Mouse (Mus musculus) liver, embryonic 16.5 days (tissue): ENCODE results near the gene Scn8a. TPM values are rescaled to one million over a fixed set of nuclear protein-coding genes. Genes with fewer than 3 reads are reported as not detected.

Experiments used
- ATAC-seq: fragments of 200-750 bp; cut with Nextera tagmentation; 2 replicates; pipeline ENCODE4 v1.8.0; 2017; ENCODE audit warnings: low read depth, mild to moderate bottlenecking, moderate number of reproducible peaks, moderate library complexity
- H3K27ac ChIP-seq: fragments of 300-500 bp; sonication (generic); 2 replicates; pipeline ENCODE4 v1.5.1; 2014; ENCODE audit warnings: mild to moderate bottlenecking, low read length
- H3K27me3 ChIP-seq: fragments of 300-500 bp; sonication (generic); 2 replicates; pipeline ENCODE4 v1.6.1; 2014; ENCODE audit warnings: low read depth, low read length, mixed read lengths; ENCODE audit not compliant: control insufficient read depth, insufficient read depth
- H3K36me3 ChIP-seq: fragments of 300-500 bp; sonication (generic); 2 replicates; pipeline ENCODE4 v1.6.1; 2014; ENCODE audit warnings: mild to moderate bottlenecking; ENCODE audit not compliant: control insufficient read depth, insufficient read depth
- H3K4me1 ChIP-seq: fragments of 300-500 bp; sonication (generic); 2 replicates; pipeline ENCODE4 v1.6.1; 2014; ENCODE audit warnings: low read depth, low read length, mixed read lengths; ENCODE audit not compliant: control insufficient read depth
- H3K4me2 ChIP-seq: fragments of 300-500 bp; sonication (generic); 2 replicates; pipeline ENCODE4 v1.6.1; 2014; ENCODE audit warnings: low read depth, low read length, mixed read lengths
- H3K4me3 ChIP-seq: fragments of 300-500 bp; sonication (generic); 2 replicates; pipeline ENCODE4 v1.5.1; 2014; ENCODE audit warnings: low read depth, mild to moderate bottlenecking, low read length
- H3K9ac ChIP-seq: fragments of 300-500 bp; sonication (generic); 2 replicates; pipeline ENCODE4 v1.6.1; 2014; ENCODE audit warnings: low read depth, low read length
- H3K9me3 ChIP-seq: fragments of 300-500 bp; sonication (generic); replicated peaks from 2 replicates; pipeline ENCODE4 v1.6.1; 2016; ENCODE audit warnings: low read length; ENCODE audit not compliant: control insufficient read depth
- WGBS: fragments of 180-500 bp; shearing (Covaris S2); extraction: QIAGEN DNeasy Blood & Tissue Kit; methylation state at CpG from one replicate; pipeline ENCODE4 v1.1.7; 2014; ENCODE audit not compliant: insufficient replicate concordance; 5-methylcytosine and 5-hydroxymethylcytosine counted together
- polyA plus RNA-seq: library from polyadenylated mRNA; unstranded; fragments of >200 nt; fragmentation: Nextera tagmentation; extraction: Ambion mirVana; gene quantifications from 2 replicates; pipeline ENCODE4 v1.2.1, GENCODE M21; 2015

The Scn8a gene
- polyA plus RNA-seq, 1 experiment from 2014 or later, result 0.72 TPM

DNA sequence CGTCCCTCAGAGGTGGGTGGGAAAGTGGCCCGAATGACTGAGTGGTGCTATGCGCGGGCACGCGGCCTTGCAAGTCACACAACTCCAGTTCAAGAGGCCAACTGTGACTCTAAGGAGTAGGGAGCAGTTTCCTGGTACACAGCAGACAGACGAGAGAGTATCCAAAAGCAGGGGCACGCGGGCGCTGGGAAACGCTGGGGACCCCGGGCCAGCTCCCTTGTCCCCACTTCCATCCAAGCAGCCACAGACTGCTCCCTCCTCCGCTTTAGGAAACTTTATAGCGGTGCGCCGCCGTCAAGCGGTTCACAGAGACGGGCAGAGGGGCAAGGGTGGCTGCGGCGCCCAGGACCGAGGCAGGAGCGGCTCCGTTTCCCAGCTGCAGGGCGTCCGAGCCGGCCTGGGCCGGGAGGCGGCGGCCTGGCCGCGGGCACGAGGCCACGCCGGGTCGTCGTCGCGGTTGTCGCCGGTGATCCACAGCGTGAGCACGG, 176.4 kb downstream of the Scn8a start:
- H3K9ac ChIP-seq, result no peak overlapping the region
- no peaks in the 10 kb centered on the region for H3K36me3 ChIP-seq
- H3K4me1 ChIP-seq, result no peaks in the 10 kb centered on the region; the same call in 1 of the 2 replicates
- peak overlapping the region; percentile 39 for H3K4me3 ChIP-seq
- 2% methylated on average over 37 of the region's 43 CpGs for WGBS
- no peak for ATAC-seq
- H3K4me2 ChIP-seq, result peak overlapping the region; percentile 57
- H3K27ac ChIP-seq, result no peak overlapping the region
- no peaks in the 10 kb centered on the region for H3K9me3 ChIP-seq
- peaks cover 80% of the 10 kb centered on the region for H3K27me3 ChIP-seq

DNA sequence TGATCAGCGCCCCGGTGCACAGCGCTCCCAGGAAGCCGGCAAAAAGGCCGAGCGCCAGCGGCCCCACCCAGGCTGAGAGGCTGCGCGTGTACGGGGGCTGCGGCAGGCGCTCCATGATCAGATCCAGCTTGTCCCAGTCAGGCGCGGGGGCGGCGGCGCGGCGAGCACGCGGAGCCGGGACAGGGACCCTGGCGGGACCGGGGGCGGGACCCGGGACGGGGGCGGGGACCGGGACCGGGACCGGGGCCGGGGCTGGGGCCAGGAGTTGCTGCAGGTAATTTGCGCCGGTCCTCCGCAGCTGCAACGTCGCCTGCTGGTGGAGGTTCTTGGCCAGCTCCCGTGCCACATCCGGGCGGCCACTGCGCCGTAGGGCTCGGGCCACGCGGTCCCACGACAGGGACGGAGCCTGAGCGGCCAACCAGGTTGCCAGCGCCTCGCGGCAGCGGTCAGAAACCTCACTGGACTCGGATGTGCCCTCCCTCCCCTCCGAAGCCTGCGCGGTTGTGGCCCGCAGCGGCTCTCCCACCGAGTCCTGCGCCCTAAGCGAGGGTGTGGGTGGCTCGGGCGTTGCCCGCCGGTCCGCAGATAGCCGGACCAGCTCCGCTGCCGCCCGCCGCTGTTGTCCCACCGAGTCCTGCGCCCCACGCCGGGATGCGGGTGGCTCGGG, 177.0 kb downstream of the Scn8a start:
- H3K36me3 ChIP-seq, result no peaks in the 10 kb centered on the region
- no peaks in the 10 kb centered on the region for H3K9me3 ChIP-seq
- WGBS, result under 1% methylated on average over 76 of the region's 77 CpGs
- peaks cover 79% of the 10 kb centered on the region for H3K27me3 ChIP-seq
- no peak overlapping the region for H3K27ac ChIP-seq
- H3K4me1 ChIP-seq, result no peaks in the 10 kb centered on the region; the same call in 1 of the 2 replicates
- no peak overlapping the region for H3K9ac ChIP-seq
- no peak for ATAC-seq
- peak overlapping the region; percentile 57 for H3K4me2 ChIP-seq
- peak overlapping the region; percentile 39 for H3K4me3 ChIP-seq

DNA sequence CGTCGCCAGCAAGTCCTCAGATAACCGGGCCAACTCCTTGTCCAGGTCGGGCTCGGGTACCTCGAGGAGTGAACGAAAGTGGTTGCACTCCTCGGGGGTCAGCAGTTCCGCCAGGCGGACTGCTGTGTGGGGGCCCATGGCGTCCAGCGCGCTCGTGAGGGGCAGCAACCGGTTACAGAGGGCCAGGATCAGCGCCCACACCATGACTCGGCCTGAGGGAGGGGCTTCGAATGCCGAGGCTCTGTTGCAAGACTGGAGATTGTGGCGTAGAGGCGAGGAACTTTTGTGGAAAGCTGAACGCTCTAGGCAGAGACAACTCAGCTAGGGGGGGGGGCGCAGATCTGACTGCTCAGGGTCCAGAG, 177.5 kb downstream of the Scn8a start, which contains the start of gene Gm47841:
TSS of gene Gm47841 (minus strand) at position 204 of the 362 bp plus-strand sequence.
- no peaks in the 10 kb centered on the region for H3K36me3 ChIP-seq
- H3K9me3 ChIP-seq, result no peaks in the 10 kb centered on the region
- H3K4me3 ChIP-seq, result peak within 1 kb of the TSS; percentile 39
- no peaks in the 10 kb centered on the region; the same call in 1 of the 2 replicates for H3K4me1 ChIP-seq
- H3K9ac ChIP-seq, result no peak within 1 kb of the TSS
- H3K27ac ChIP-seq, result no peak within 1 kb of the TSS
- peaks cover 79% of the 10 kb centered on the region for H3K27me3 ChIP-seq
- ATAC-seq, result no peak
- H3K4me2 ChIP-seq, result peak within 1 kb of the TSS; percentile 57
- WGBS, result 2% methylated on average over 23 of the region's 23 CpGs

- H3K4me1 ChIP-seq, result no peaks in the 10 kb centered on the region; the same call in 1 of the 2 replicates
- no peaks in the 10 kb centered on the region for H3K9me3 ChIP-seq
- 39% methylated on average over 5 of the region's 5 CpGs for WGBS
- H3K9ac ChIP-seq, result no peak overlapping the region
- ATAC-seq, result no peak
- no peak overlapping the region for H3K27ac ChIP-seq
- no peak overlapping the region for H3K4me2 ChIP-seq
- H3K36me3 ChIP-seq, result no peaks in the 10 kb centered on the region
- H3K27me3 ChIP-seq, result peaks cover 85% of the 10 kb centered on the region
- no peak overlapping the region for H3K4me3 ChIP-seq
These were observed 178.8 kb downstream of the Scn8a start for GRCm38 (mm10) chr15:101048338-101048896.

- Histone ChIP-seq H3K9ac (no peak overlapping the region), H3K4me3 (no peak overlapping the region), H3K36me3 (no peaks in the 10 kb centered on the region), H3K4me2 (no peak overlapping the region), H3K27me3 (peaks cover 73% of the 10 kb centered on the region), H3K4me1 (no peaks in the 10 kb centered on the region; the same call in 1 of the 2 replicates), H3K9me3 (no peaks in the 10 kb centered on the region), H3K27ac (no peak overlapping the region)
- 56% methylated on average over 10 of the region's 10 CpGs for WGBS
- no peak for ATAC-seq
These were observed 182.2 kb downstream of the Scn8a start for GRCm38 (mm10) chr15:101051869-101052268.

- Histone ChIP-seq H3K27ac (no peak overlapping the region), H3K9ac (no peak overlapping the region), H3K4me1 (no peaks in the 10 kb centered on the region), H3K4me3 (peak overlapping the region; percentile 36), H3K4me2 (peak overlapping the region; percentile 48), H3K27me3 (peaks cover 63% of the 10 kb centered on the region), H3K36me3 (no peaks in the 10 kb centered on the region), H3K9me3 (no peaks in the 10 kb centered on the region)
- WGBS, result 22% methylated on average over 107 of the region's 120 CpGs
- peak; percentile 17; the same call in 1 of the 2 replicates for ATAC-seq
These were observed 183.2 kb downstream of the Scn8a start for GRCm38 (mm10) chr15:101052560-101053501.

- Histone ChIP-seq H3K4me2 (peak overlapping the region; percentile 48), H3K4me3 (peak overlapping the region; percentile 36; the same call in 1 of the 2 replicates), H3K4me1 (no peaks in the 10 kb centered on the region), H3K9me3 (no peaks in the 10 kb centered on the region), H3K27me3 (peaks cover 52% of the 10 kb centered on the region), H3K27ac (no peak overlapping the region), H3K36me3 (no peaks in the 10 kb centered on the region), H3K9ac (no peak overlapping the region)
- WGBS, result 11% methylated on average over 64 of the region's 65 CpGs
- ATAC-seq, result no peak
These were observed 184.3 kb downstream of the Scn8a start for GRCm38 (mm10) chr15:101053832-101054459.

- H3K27me3 ChIP-seq, result peaks cover 48% of the 10 kb centered on the region
- H3K27ac ChIP-seq, result no peak overlapping the region
- WGBS, result 69% methylated on average over 10 of the region's 10 CpGs
- no peak overlapping the region for H3K9ac ChIP-seq
- H3K36me3 ChIP-seq, result no peaks in the 10 kb centered on the region
- ATAC-seq, result no peak
- H3K4me2 ChIP-seq, result no peak overlapping the region
- no peaks in the 10 kb centered on the region for H3K4me1 ChIP-seq
- no peaks in the 10 kb centered on the region for H3K9me3 ChIP-seq
- no peak overlapping the region for H3K4me3 ChIP-seq
These were observed 184.9 kb downstream of the Scn8a start for GRCm38 (mm10) chr15:101054541-101054940.
